Mouse (Mus musculus) gastrocnemius, postnatal 25 days (tissue): ENCODE data around the gene Pknox1. TPM values are rescaled to one million over a fixed set of nuclear protein-coding genes. Genes with fewer than 3 reads are reported as not detected.

Source experiments
- DNase-seq: peaks from one replicate; pipeline ENCODE4 v3.0.0; 2022
- microRNA-seq, 2 experiments: library from miRNA; unstranded; fragments of <30 nt; microRNA quantifications; one replicate each; pipeline ENCODE4 v1.2.0; 2021; ENCODE audit warnings: borderline replicate concordance in 2 of 2
- total RNA-seq, 2 experiments: library from RNA; stranded (reverse); gene quantifications; 1 replicate in 1 of 2; 2 replicates in 1 of 2; pipeline ENCODE4 v1.2.3; 2021

The Pknox1 gene
- total RNA-seq, 2 experiments from 2014 or later, result 5.9 to 7.0 TPM

- DNase-seq, result no peak
Measured at GRCm38 (mm10) chr17:31652152-31652551, 87.6 kb downstream of the Pknox1 start.

GRCm38 (mm10) chr17:31653277-31653676, 88.7 kb downstream of the Pknox1 start:
- DNase-seq, result no peak

- no peak for DNase-seq
Measured at GRCm38 (mm10) chr17:31655366-31655765, 90.8 kb downstream of the Pknox1 start.

GRCm38 (mm10) chr17:31656682-31657081, 92.1 kb downstream of the Pknox1 start:
- DNase-seq, result no peak

Small RNAs within 50 kb of the gene (microRNA-seq; reads per million reads assigned to microRNA genes)
- 0 reads per million in 2 experiments for gene Gm24970

Other genes with a start within 250 kb of the Pknox1 start
- 1 to 10 TPM; 2.4 to 2.8 TPM for gene Pde9a, start 178.5 kb upstream of the Pknox1 start, total RNA-seq
- gene Wdr4, start 44.8 kb upstream of the Pknox1 start, total RNA-seq, result 1 to 10 TPM; 5.1 to 6.7 TPM
- 100 to 1,000 TPM; 458 to 461 TPM for gene Ndufv3, start 44.6 kb upstream of the Pknox1 start, total RNA-seq
- 1 to 10 TPM in 1 of 2 experiments, under 1 TPM in 1; 0.59 to 1.7 TPM for gene Cbs, start 72.5 kb downstream of the Pknox1 start, total RNA-seq
- gene U2af1, start 94.2 kb downstream of the Pknox1 start, total RNA-seq, result 10 to 100 TPM; 57.1 to 65.9 TPM
- not detected for gene Cryaa, start 113.1 kb downstream of the Pknox1 start, total RNA-seq